Mouse (Mus musculus): ENCODE data around the gene Vmn2r63. TPM values are rescaled to one million over a fixed set of nuclear protein-coding genes. Genes with fewer than 3 reads are reported as not detected.
"Not testable (repeated sequence)": the region's sequence is repeated elsewhere in the genome, so short reads cannot be mapped to it uniquely, and the experiment has no call there.

Vmn2r63 gene
- not detected for total RNA-seq (2018; cell fraction: chromatin; rRNA removed)
- total RNA-seq (2018; cell fraction: cytosol; rRNA removed), result not detected
- total RNA-seq (2018; cell fraction: nucleus; rRNA removed), result not detected
- polyA plus RNA-seq (2018), result not detected in 3 replicates

GRCm38 (mm10) chr7:42933722-42934121, at the start of gene Vmn2r63:
TSS of gene Vmn2r63 (minus strand) at chr7:42933822.
- not testable (repeated sequence) for H3K4me3 ChIP-seq (ENCODE audit: inconsistent target); H3K79me2 ChIP-seq (ENCODE audit: inconsistent target); H3K27ac ChIP-seq; H3K36me3 ChIP-seq (ENCODE audit: inconsistent target)

GRCm38 (mm10) chr7:42980739-42981138, 47.1 kb upstream of the Vmn2r63 start:
- Histone ChIP-seq H3K36me3 (ENCODE audit: inconsistent target) (no peaks in the 10 kb centered on the region), H3K79me2 (ENCODE audit: inconsistent target) (no peaks in the 10 kb centered on the region), H3K4me3 (ENCODE audit: inconsistent target) (no peak overlapping the region), H3K27ac (peak overlapping the region; percentile 64)
- 85% methylated on average over 10 of the region's 10 CpGs for WGBS (ENCODE audit: missing documents)

DNA sequence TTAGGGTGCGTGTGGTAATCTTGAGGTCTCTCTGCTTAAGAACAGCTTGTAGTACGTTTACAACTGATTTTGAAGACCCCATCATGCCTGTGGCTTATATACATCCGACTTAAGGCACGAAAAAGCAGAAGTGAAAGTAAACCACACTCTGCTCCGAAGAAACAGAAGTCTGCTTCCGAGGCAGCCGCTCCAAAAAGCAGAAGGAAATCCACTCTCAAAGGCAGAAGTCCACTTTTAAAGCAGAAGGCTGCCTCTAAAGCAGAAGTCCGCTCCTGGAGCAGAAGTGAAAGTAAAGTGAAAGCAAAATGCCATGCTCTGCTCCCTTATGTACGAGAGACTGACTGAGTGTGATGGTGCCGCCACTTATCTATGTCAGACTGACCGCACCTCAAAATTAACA, 46.5 kb upstream of the Vmn2r63 start:
- peak overlapping the region; percentile 64 for H3K27ac ChIP-seq
- H3K4me3 ChIP-seq (ENCODE audit: inconsistent target), result no peak overlapping the region
- H3K36me3 ChIP-seq (ENCODE audit: inconsistent target), result no peaks in the 10 kb centered on the region
- no peaks in the 10 kb centered on the region for H3K79me2 ChIP-seq (ENCODE audit: inconsistent target)
- 22% methylated on average over 11 of the region's 11 CpGs for WGBS (ENCODE audit: missing documents)

DNA sequence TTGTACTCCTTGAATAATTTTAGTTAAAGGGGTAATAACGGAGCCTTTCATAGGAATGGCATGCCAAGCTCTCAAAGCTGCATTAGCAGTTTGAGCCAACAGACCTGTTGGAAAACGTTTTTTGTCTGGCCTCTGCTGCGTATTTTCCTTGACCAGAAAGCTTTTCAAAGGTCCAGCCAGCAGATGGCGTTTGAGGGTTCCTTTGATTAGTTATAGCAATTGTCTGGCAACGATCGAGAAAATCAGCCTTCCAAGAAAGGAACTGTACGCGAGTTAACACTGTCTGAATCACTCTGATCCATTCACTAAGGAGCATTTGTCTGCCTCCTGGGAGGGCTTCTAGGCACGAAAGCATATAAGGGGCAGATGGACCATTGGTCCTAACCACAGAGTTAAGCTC, 31.6 kb upstream of the Vmn2r63 start:
- Histone ChIP-seq H3K36me3 (ENCODE audit: inconsistent target) (no peaks in the 10 kb centered on the region), H3K4me3 (ENCODE audit: inconsistent target) (no peak overlapping the region), H3K79me2 (ENCODE audit: inconsistent target) (no peaks in the 10 kb centered on the region), H3K27ac (no peak overlapping the region)
- 65% methylated on average over 9 of the region's 9 CpGs for WGBS (ENCODE audit: missing documents)

DNA sequence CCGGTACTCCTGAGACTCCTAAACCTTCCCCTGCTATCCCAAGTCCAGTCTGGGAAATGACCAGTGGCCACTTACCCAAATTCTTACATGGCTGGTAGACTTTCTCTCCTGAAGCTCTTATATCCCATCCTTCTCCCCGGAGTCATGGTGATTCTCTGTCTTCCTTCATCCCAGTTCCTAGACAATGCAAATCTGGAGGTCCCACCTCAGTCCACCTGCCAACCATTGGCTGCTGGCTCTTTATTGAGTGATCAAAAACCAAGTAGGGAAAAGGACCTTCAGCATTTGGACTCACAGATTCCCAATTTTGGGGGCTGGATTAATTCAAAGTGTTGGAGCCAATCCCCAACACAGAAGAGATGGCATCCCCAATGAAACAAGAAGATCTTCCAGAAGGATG, 35.6 kb downstream of the Vmn2r63 start:
- WGBS (ENCODE audit: missing documents), result 86% methylated on average over 2 of the region's 2 CpGs
- H3K27ac ChIP-seq; H3K36me3 ChIP-seq (ENCODE audit: inconsistent target); H3K4me3 ChIP-seq (ENCODE audit: inconsistent target); H3K79me2 ChIP-seq (ENCODE audit: inconsistent target): not testable (repeated sequence)

DNA sequence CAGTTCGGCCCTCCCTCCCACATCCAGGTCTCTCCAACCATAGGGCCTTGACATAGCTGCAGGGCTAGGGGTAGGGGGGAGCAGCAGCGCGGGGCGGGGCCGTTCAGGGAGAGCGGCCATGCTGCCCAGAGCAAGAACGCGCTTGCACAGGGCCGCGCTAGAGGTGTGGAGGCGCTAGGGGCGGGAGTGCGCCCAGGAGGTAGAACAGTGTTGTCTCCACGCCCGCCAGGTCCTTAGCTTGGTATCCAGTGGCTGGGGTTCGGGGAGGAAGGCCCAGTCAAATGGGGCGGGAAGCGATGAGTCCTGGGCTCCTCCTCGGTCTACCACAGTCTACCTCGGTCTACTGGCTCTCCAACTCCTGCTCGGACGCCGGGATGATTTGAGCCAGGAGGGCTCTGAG, 55.5 kb downstream of the Vmn2r63 start:
- H3K27ac ChIP-seq, result no peak overlapping the region
- no peaks in the 10 kb centered on the region for H3K79me2 ChIP-seq (ENCODE audit: inconsistent target)
- H3K36me3 ChIP-seq (ENCODE audit: inconsistent target), result no peaks in the 10 kb centered on the region
- 59% methylated on average over 23 of the region's 23 CpGs for WGBS (ENCODE audit: missing documents)
- H3K4me3 ChIP-seq (ENCODE audit: inconsistent target), result no peak overlapping the region

DNA sequence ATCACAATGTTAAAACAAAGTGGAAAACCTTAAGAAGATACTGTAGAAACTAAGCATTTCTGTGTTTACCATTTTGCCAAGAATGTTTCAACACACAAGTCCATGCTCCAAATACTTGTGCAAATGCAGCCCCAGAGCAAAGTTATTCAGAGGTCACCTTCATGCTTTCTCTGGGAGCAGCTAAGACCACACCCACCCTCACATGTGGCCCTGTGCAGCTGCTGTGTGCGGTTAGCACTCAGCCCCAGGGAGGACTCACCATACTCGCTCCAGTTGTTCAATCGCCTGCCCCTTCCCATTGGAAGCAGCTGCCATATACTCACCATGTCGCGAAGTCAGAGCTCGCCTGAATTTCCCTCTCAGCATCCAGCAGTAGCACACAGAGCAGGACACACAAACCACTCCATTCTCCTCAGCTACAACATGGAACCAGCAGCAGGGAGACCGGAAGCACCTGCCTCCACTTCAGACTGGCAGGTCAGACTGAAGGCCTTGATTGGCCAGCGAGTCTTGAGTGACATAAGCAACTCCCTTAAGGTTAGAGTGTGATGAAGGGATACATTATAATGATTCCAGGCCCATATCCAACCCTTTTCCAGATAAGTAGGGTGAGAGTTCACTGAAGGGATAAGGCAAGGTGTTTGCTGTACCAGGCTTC, 66.7 kb downstream of the Vmn2r63 start, which contains the start of gene Gm2381:
Gene Gm2381 (minus strand): TSS at position 434 of the 658 bp plus-strand sequence.
- not testable (repeated sequence) for H3K27ac ChIP-seq; H3K36me3 ChIP-seq (ENCODE audit: inconsistent target); H3K79me2 ChIP-seq (ENCODE audit: inconsistent target); H3K4me3 ChIP-seq (ENCODE audit: inconsistent target)
- 79% methylated on average over 8 of the region's 8 CpGs for WGBS (ENCODE audit: missing documents)

Other genes starting within 250 kb of the Vmn2r63 start
- gene Zfp975, start 241.1 kb downstream of the Vmn2r63 start, polyA plus RNA-seq (2018), result 2.5 to 6.2 TPM (median 2.9 TPM) in 3 replicates
- not detected in 3 replicates for gene Gm17067, start 206.8 kb downstream of the Vmn2r63 start, polyA plus RNA-seq (2018)
- not detected in 3 replicates for gene Vmn2r62, start 140.3 kb downstream of the Vmn2r63 start, polyA plus RNA-seq (2018)
- not detected in 3 replicates for gene Gm2381, start 66.6 kb downstream of the Vmn2r63 start, polyA plus RNA-seq (2018)
- not detected in 3 replicates for gene Gm9268, start 84.9 kb upstream of the Vmn2r63 start, polyA plus RNA-seq (2018)
- not detected in 3 replicates for gene Zfp936, start 180.4 kb upstream of the Vmn2r63 start, polyA plus RNA-seq (2018)